Mouse (Mus musculus) hindbrain, embryonic 10.5 days (tissue): ENCODE measurements at regions not wholly inside any gene's neighbourhood (a gene's known extent, or its start where the extent isn't known, plus 50 kb on each side); places are given as distances from the start of the nearest gene placed in this dataset.

ENCODE experiments used
- DNase-seq: peaks from one replicate; pipeline ENCODE4 v3.0.0-alpha.2; 2017; ENCODE audit warnings: low spot score
- H3K27ac ChIP-seq: fragments of 300-500 bp; sonication (generic); 2 replicates; pipeline ENCODE4 v1.5.1; 2016; ENCODE audit warnings: mild to moderate bottlenecking, moderate library complexity
- H3K27me3 ChIP-seq: fragments of 300-500 bp; sonication (generic); 2 replicates; pipeline ENCODE4 v1.6.1; 2016; ENCODE audit warnings: mild to moderate bottlenecking; ENCODE audit not compliant: poor library complexity, insufficient read depth, severe bottlenecking
- H3K36me3 ChIP-seq: fragments of 300-500 bp; sonication (generic); 2 replicates; pipeline ENCODE4 v1.6.1; 2016; ENCODE audit warnings: mild to moderate bottlenecking, moderate library complexity
- H3K4me1 ChIP-seq: fragments of 300-500 bp; sonication (generic); replicated peaks from 2 replicates; pipeline ENCODE4 v1.6.1; 2016; ENCODE audit warnings: mild to moderate bottlenecking
- H3K4me3 ChIP-seq: fragments of 300-500 bp; sonication (generic); 2 replicates; pipeline ENCODE4 v1.5.1; 2016; ENCODE audit warnings: mild to moderate bottlenecking, moderate library complexity
- H3K9me3 ChIP-seq: fragments of 300-500 bp; sonication (generic); 2 replicates; pipeline ENCODE4 v1.6.1; 2016; ENCODE audit warnings: mild to moderate bottlenecking, moderate library complexity
- WGBS: fragments of 180-500 bp; shearing (Covaris S2); methylation state at CpG from one replicate; pipeline ENCODE4 v1.1.7; 2016; 5-methylcytosine and 5-hydroxymethylcytosine counted together

DNA sequence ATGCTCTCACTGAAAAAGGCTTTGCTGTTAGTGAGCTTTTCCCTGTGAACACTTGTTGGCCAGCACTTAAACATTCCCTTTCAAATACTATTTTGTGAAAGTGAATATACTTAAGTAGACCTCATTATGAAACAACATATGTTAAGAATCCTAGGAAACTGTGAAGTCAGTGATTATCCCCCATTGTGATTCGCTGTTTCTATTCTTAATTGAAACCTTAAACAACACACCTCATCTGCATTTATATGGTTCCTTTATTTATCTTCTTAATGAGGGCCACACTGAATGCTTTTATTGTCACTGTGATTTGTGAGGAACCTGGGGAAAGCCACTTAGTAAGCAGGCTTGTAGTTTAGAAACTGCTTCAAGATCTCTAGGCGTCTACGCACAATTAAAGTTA lies 58.5 kb upstream of the Tram1l1 start:
- Histone ChIP-seq H3K9me3 (no peaks in the 10 kb centered on the region), H3K4me1 (no peaks in the 10 kb centered on the region), H3K36me3 (no peaks in the 10 kb centered on the region), H3K4me3 (no peak overlapping the region), H3K27me3 (no peaks in the 10 kb centered on the region), H3K27ac (no peak overlapping the region)
- no peak for DNase-seq
- WGBS = 48% methylated on average over 3 of the region's 3 CpGs

DNA sequence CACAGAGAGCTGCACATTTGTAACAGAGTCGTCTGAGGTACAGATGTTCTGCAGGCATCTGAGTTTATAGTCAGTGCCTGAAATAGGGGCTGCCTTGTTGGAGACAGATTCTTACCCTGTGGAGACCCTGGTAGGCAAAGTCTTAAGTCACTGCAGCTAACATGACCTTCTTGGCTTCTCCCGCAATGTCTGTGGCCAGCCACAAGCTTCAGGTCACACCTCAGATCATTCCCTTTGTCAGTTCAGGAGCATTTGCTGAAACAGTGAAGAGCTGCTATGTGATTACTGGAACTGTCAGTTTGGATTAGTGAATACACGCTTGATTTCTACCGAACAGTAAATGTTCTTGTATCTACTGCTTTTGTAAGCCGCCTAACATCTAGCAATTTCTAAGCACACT lies 53.8 kb upstream of the Tram1l1 start:
- H3K4me3 ChIP-seq = no peak overlapping the region
- H3K27me3 ChIP-seq = no peaks in the 10 kb centered on the region
- H3K9me3 ChIP-seq = no peaks in the 10 kb centered on the region
- H3K27ac ChIP-seq = no peak overlapping the region
- WGBS = 76% methylated on average over 5 of the region's 5 CpGs
- no peak for DNase-seq
- no peaks in the 10 kb centered on the region for H3K36me3 ChIP-seq
- no peaks in the 10 kb centered on the region for H3K4me1 ChIP-seq

DNA sequence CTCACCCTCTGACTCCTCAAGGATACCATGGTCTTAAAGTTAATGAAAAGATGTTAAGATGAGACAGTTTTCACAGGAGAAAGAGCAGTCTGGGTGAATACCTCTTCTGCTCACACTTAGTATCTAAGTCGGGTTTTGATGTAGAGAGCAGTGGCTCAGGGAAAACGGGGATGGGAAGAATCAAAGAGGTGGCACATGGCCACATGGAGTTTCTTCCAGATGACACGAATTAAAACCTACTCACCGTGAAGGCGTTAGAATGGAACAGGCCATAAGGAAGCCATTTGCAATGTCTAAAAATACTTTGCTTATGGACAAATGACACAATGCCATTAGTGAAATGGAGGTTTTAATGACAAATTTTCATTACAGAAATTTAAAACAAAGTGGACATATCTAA lies 50.1 kb upstream of the Tram1l1 start:
- H3K4me1 ChIP-seq = no peaks in the 10 kb centered on the region
- no peak for DNase-seq
- H3K4me3 ChIP-seq = no peak overlapping the region
- H3K9me3 ChIP-seq = no peaks in the 10 kb centered on the region
- WGBS = 76% methylated on average over 5 of the region's 5 CpGs
- no peaks in the 10 kb centered on the region for H3K27me3 ChIP-seq
- no peaks in the 10 kb centered on the region for H3K36me3 ChIP-seq
- no peak overlapping the region for H3K27ac ChIP-seq
